ENCODE assay signal across 7 mouse cellular contexts in genomic region chr7:18990601-18991295, GRCm38 (mm10). TPM values are rescaled to one million over a fixed set of nuclear protein-coding genes. Genes with fewer than 3 reads are reported as not detected.
DNase-seq lines count a peak whose midpoint lies in the region; ATAC-seq lines count a peak whose summit lies in the region.

TSS of gene Mypop (plus strand) at chr7:18991245.

- peak within 1 kb of the TSS; percentile 55 for H3K4me3 ChIP-seq in intestine, embryonic 16.5 days (ENCODE audit: low read length)
- peak within 1 kb of the TSS; percentile 51 for H3K4me3 ChIP-seq in midbrain, embryonic 11.5 days (ENCODE audit: low read depth, low read length)

- ATAC-seq in intestine, embryonic 16.5 days = peak; percentile 95
- peak; percentile 94 for ATAC-seq in midbrain, embryonic 11.5 days (ENCODE audit: low FRiP score)

- H3K9me3 ChIP-seq in intestine, embryonic 16.5 days (ENCODE audit: control insufficient read depth, low read length) = no peaks in the 10 kb centered on the region
- no peaks in the 10 kb centered on the region for H3K9me3 ChIP-seq in midbrain, embryonic 11.5 days (ENCODE audit: control insufficient read depth, low read length)

- intact Hi-C loops in left cerebral cortex, postnatal 36 days (cut with DNase I) = loop anchor here (2.0 to 5.0 kb wide), 3 partner anchors 33 to 93 kb away; no protein-coding TSS in a partner anchor

- peak within 1 kb of the TSS; percentile 57 for H3K27ac ChIP-seq in intestine, embryonic 16.5 days (ENCODE audit: low read length)
- H3K27ac ChIP-seq in midbrain, embryonic 11.5 days (ENCODE audit: low read depth, low read length) = peak within 1 kb of the TSS; percentile 93

- no peaks in the 10 kb centered on the region for H3K36me3 ChIP-seq in intestine, embryonic 16.5 days (ENCODE audit: control insufficient read depth, insufficient read depth, low read length)
- no peaks in the 10 kb centered on the region for H3K36me3 ChIP-seq in midbrain, embryonic 11.5 days (ENCODE audit: control insufficient read depth, insufficient read depth, low read length)

- under 1% methylated on average over 37 of the region's 37 CpGs for WGBS in intestine, embryonic 16.5 days
- under 1% methylated on average over 37 of the region's 37 CpGs for WGBS in midbrain, embryonic 11.5 days

- peaks cover 13% of the 10 kb centered on the region for H3K4me1 ChIP-seq in intestine, embryonic 16.5 days (ENCODE audit: control insufficient read depth, insufficient read depth, low read length)
- H3K4me1 ChIP-seq in midbrain, embryonic 11.5 days (ENCODE audit: control insufficient read depth, insufficient read depth, low read length) = peaks cover 15% of the 10 kb centered on the region

- H3K9ac ChIP-seq in intestine, embryonic 16.5 days (ENCODE audit: low read depth, low read length) = peak within 1 kb of the TSS; percentile 65
- H3K9ac ChIP-seq in midbrain, embryonic 11.5 days (ENCODE audit: low read length) = peak within 1 kb of the TSS; percentile 65

- DNase-seq in adrenal gland, adult 8-10 months = peak; percentile 100
- peak; percentile 99 for DNase-seq in embryo, embryonic 9.5 days (ENCODE audit: extremely low spot score)
- peak; percentile 95 to 99 for DNase-seq in gastrocnemius, postnatal 4 days (ENCODE audit: low spot score in 2 of 2)
- peak; percentile 100 for DNase-seq in left cerebral cortex, postnatal 36 days (ENCODE audit: low spot score in 2 of 2)
- peak; percentile 100 for DNase-seq in midbrain, embryonic 11.5 days (ENCODE audit: low spot score, missing footprints)
- peak; percentile 100 for DNase-seq in skeletal muscle tissue, adult 2 months (ENCODE audit: low read depth, low spot score)

- H3K4me2 ChIP-seq in intestine, embryonic 16.5 days (ENCODE audit: low read depth, low read length) = peak within 1 kb of the TSS; percentile 88
- peak within 1 kb of the TSS; percentile 73 for H3K4me2 ChIP-seq in midbrain, embryonic 11.5 days

- H3K27me3 ChIP-seq in intestine, embryonic 16.5 days (replicated peaks; ENCODE audit: control insufficient read depth, insufficient read depth, low read length) = peaks cover 19% of the 10 kb centered on the region
- H3K27me3 ChIP-seq in midbrain, embryonic 11.5 days (ENCODE audit: control insufficient read depth, insufficient read depth, low read length) = peaks cover 23% of the 10 kb centered on the region

RNA-seq across cellular contexts. Expression of gene Mypop, which starts in this region (rescaled TPM):
- total RNA-seq in adrenal gland, adult 8-10 months (2022) = 10 to 100 TPM; 11.4 to 18.0 (median 15.5) TPM
- 1 to 10 TPM; 3.2 to 3.7 TPM for total RNA-seq in gastrocnemius, postnatal 4 days (2021)
- polyA plus RNA-seq in intestine, embryonic 16.5 days (2015; fragmentation: Nextera tagmentation; extraction: Ambion mirVana) = 1.7 TPM in 2 replicates
- 10 to 100 TPM; 53.5 to 55.3 TPM for total RNA-seq in left cerebral cortex, postnatal 36 days (2021)
- 3.7 and 4.0 TPM in 2 replicates for polyA plus RNA-seq in midbrain, embryonic 11.5 days (2014; fragmentation: Nextera tagmentation; extraction: Ambion mirVana)

Comparison
In these comparisons a context has a peak if more than half of its experiments do, and no peak if none do; other contexts are left out.
1. Peak in every context shown above with its lines: DNase-seq, ATAC-seq, H3K4me3 ChIP-seq and H3K27ac ChIP-seq.